Mouse (Mus musculus) ES-Bruce4 (cell line): ENCODE results near the gene Timm23.

ENCODE experiments used
- CTCF ChIP-seq: IDR thresholded peaks from one replicate; pipeline ENCODE4 v1.8.1; 2011; ENCODE audit warnings: low read depth, low read length
- POLR2A ChIP-seq: IDR thresholded peaks from one replicate; pipeline ENCODE4 v1.8.1; 2011; ENCODE audit warnings: low read length; ENCODE audit not compliant: insufficient read depth

- TF ChIP-seq CTCF (no peak), POLR2A (no peak)
Measured at GRCm38 (mm10) chr14:32163203-32163888, 38.4 kb downstream of the Timm23 start.
